Mouse (Mus musculus): ENCODE data around the gene Grid2.

- no peak for TF ChIP-seq TAL1 (IDR thresholded peaks at IDR 0.05; ENCODE audit: low read length)
- no peak for TF ChIP-seq GATA1 (IDR thresholded peaks at IDR 0.05; ENCODE audit: low read length)
Measured at GRCm38 (mm10) chr6:63342438-63343004, 86.8 kb downstream of the Grid2 start.

All from erythroblast, embryonic 14.5 days (primary cell).